Mouse (Mus musculus) neutrophil, adult 65 days (primary cell): ENCODE measurements around the gene Smco4. TPM values are rescaled to one million over a fixed set of nuclear protein-coding genes. Genes with fewer than 3 reads are reported as not detected.

Experiments used
- total RNA-seq: library from RNA; stranded (reverse); gene quantifications from 2 replicates; pipeline ENCODE4 v1.2.4, GENCODE M21; 2023

Gene Smco4
- 1.5 and 2.6 TPM in 2 replicates for total RNA-seq

GRCm38 (mm10) chr9:15493235-15493924 lies at the start of gene Smco4:
Gene Smco4 (plus strand): TSS chr9:15493432.

Other genes starting within 250 kb of the Smco4 start
- 26.9 and 28.2 TPM in 2 replicates for gene Med17, start 213.5 kb upstream of the Smco4 start, total RNA-seq
- 270 and 312 TPM in 2 replicates for gene Taf1d, start 187.2 kb upstream of the Smco4 start, total RNA-seq
- 4.7 and 4.9 TPM in 2 replicates for gene 4931406C07Rik, start 187.0 kb upstream of the Smco4 start, total RNA-seq
- gene Cep295, start 135.6 kb upstream of the Smco4 start, total RNA-seq, result 14.4 and 20.0 TPM in 2 replicates
- gene Deup1, start 134.5 kb downstream of the Smco4 start, total RNA-seq, result not detected in 2 replicates
- gene Slc36a4, start 216.3 kb downstream of the Smco4 start, total RNA-seq, result 17.4 and 18.1 TPM in 2 replicates